Mouse (Mus musculus) lung, postnatal 0 days (tissue): ENCODE measurements around the gene Fstl1. TPM values are rescaled to one million over a fixed set of nuclear protein-coding genes. Genes with fewer than 3 reads are reported as not detected.

ENCODE experiments used
- ATAC-seq: fragments of 200-750 bp; cut with Nextera tagmentation; 2 replicates; pipeline ENCODE4 v1.8.0; 2017; ENCODE audit warnings: moderate library complexity
- DNase-seq: peaks from one replicate; pipeline ENCODE4 v3.0.0-alpha.2; 2016; ENCODE audit warnings: low spot score
- H3K27ac ChIP-seq: fragments of 300-500 bp; sonication (generic); 2 replicates; pipeline ENCODE4 v1.5.1; 2014; ENCODE audit warnings: antibody characterized with exemption, mild to moderate bottlenecking, low read length, mixed read lengths
- H3K27me3 ChIP-seq: fragments of 300-500 bp; sonication (generic); replicated peaks from 2 replicates; pipeline ENCODE4 v1.6.1; 2014; ENCODE audit warnings: low read length, mixed read lengths; ENCODE audit not compliant: insufficient read depth
- H3K36me3 ChIP-seq: fragments of 300-500 bp; sonication (generic); 2 replicates; pipeline ENCODE4 v1.6.1; 2014; ENCODE audit warnings: low read length, mixed read lengths; ENCODE audit not compliant: insufficient read depth
- H3K4me1 ChIP-seq: fragments of 300-500 bp; sonication (generic); 2 replicates; pipeline ENCODE4 v1.6.1; 2014; ENCODE audit warnings: antibody characterized with exemption, low read depth, low read length, mixed read lengths; ENCODE audit not compliant: insufficient read depth
- H3K4me2 ChIP-seq: fragments of 300-500 bp; sonication (generic); replicated peaks from 2 replicates; pipeline ENCODE4 v1.6.1; 2014; ENCODE audit warnings: low read depth, mild to moderate bottlenecking, low read length, moderate library complexity, mixed read lengths
- H3K4me3 ChIP-seq: fragments of 300-500 bp; sonication (generic); 2 replicates; pipeline ENCODE4 v1.5.1; 2014; ENCODE audit warnings: low read depth, low read length
- H3K9ac ChIP-seq: fragments of 300-500 bp; sonication (generic); replicated peaks from 2 replicates; pipeline ENCODE4 v1.6.1; 2014; ENCODE audit warnings: low read depth, mild to moderate bottlenecking
- H3K9me3 ChIP-seq: fragments of 300-500 bp; sonication (generic); 2 replicates; pipeline ENCODE4 v1.6.1; 2016; ENCODE audit warnings: low read length, mixed read lengths
- CTCF ChIP-seq: IDR thresholded peaks from 2 replicates; pipeline ENCODE4 v1.5.1; 2016; ENCODE audit warnings: antibody characterized with exemption, mild to moderate bottlenecking
- EP300 ChIP-seq: IDR thresholded peaks from 2 replicates; pipeline ENCODE4 v1.6.1; 2016; ENCODE audit warnings: antibody characterized with exemption, mild to moderate bottlenecking, control low read depth
- WGBS: fragments of 180-500 bp; shearing (Covaris S2); extraction: QIAGEN DNeasy Blood & Tissue Kit; methylation state at CpG from one replicate; pipeline ENCODE4 v1.1.7; 2014; 5-methylcytosine and 5-hydroxymethylcytosine counted together
- polyA plus RNA-seq: library from polyadenylated mRNA; unstranded; fragments of >200 nt; fragmentation: Nextera tagmentation; extraction: Ambion mirVana; gene quantifications from 2 replicates; pipeline ENCODE4 v1.2.1, GENCODE M21; 2015

The Fstl1 gene
- polyA plus RNA-seq, 1 experiment from 2014 or later, result 305 TPM

DNA sequence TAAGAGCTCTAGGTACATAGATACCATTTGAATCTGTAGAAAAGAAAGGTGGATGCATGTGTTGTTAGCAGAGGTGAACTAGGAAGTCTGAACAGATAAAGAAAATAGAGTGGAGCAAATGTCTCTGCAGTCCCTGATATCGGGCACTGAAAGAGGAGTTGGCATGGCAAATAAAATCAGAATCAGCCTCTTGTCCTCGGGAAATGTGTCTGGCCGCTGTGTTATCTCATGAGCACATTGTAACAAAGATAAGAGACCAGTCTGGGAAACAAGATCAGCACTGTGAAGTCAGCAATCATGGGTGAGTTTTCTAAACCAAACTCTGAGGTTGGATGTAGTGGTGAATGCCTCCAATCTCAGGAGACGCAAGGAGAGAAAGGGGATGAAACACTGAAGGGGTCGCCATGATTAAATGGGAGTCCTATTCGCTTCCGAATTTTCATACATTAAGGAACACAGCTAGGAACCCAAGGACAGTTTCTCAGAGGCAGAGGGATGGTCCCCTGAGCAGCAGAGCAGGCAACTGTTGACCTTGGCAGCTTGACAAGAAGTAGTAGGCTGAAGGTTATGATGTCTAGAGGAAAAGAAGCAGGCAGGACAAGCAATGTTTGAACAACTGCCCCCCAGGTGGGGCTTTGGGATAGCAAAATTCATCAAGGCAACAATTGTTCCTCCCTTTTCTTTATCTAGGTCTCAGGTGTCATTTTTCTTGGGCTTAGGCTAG is 68.7 kb downstream of the Fstl1 start:
- TF ChIP-seq CTCF (no peak), EP300 (no peak)
- Histone ChIP-seq H3K27me3 (no peaks in the 10 kb centered on the region), H3K4me1 (peaks cover 8% of the 10 kb centered on the region; the same call in 1 of the 2 replicates), H3K9ac (no peak overlapping the region), H3K4me2 (no peak overlapping the region), H3K4me3 (no peak overlapping the region), H3K27ac (no peak overlapping the region), H3K9me3 (no peaks in the 10 kb centered on the region), H3K36me3 (no peaks in the 10 kb centered on the region)
- WGBS, result 50% methylated on average over 7 of the region's 7 CpGs
- DNase-seq (no peak), ATAC-seq (no peak)

DNA sequence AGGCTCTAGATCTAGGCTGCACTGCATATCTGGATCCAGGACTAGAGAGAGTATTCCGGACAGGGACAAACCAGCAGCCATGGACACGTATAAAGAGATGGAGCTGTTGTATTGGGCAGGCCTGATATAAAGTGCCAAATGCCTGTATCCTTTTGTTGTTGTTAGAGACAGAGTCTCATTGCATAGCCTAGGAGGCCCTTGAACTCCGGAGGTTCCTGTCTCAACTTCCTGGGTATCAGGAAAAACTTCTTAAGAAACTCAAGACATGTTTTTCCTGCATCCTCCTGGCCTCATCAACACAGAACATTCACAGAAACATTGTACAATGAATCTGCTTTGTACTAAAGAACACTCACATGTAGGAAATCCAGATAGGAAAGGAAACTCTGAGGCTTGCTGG is 70.4 kb downstream of the Fstl1 start:
- TF ChIP-seq CTCF, result no peak
- peak; percentile 34; the same call in 1 of the 2 replicates for TF ChIP-seq EP300
- ATAC-seq (peak; percentile 25), DNase-seq (no peak)
- H3K27ac ChIP-seq, result no peak overlapping the region
- H3K36me3 ChIP-seq, result no peaks in the 10 kb centered on the region
- no peaks in the 10 kb centered on the region for H3K9me3 ChIP-seq
- H3K4me2 ChIP-seq, result no peak overlapping the region
- H3K4me3 ChIP-seq, result no peak overlapping the region
- no peak overlapping the region for H3K9ac ChIP-seq
- 58% methylated on average over 3 of the region's 3 CpGs for WGBS
- H3K4me1 ChIP-seq, result peaks cover 8% of the 10 kb centered on the region; the same call in 1 of the 2 replicates
- H3K27me3 ChIP-seq, result no peaks in the 10 kb centered on the region

DNA sequence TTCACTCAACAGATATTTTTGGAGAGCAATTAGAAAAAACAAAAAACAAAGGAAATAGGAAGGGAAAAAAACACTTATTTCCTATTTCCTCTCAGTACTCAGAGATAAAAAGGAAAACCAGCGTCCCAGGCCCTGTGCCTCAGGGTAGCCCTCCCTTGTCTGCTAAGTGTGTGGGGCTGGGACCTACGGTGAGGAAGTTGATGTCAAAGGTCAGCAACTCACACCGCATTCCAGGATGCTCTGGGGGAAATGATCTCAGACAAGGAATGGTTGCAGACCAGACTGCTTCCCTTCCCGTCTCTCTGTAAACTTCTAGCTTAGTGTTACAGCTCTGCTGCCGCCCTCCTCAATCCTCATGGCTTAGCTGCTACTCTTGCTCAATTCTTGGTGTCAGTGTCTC is 74.7 kb downstream of the Fstl1 start:
- WGBS, result 37% methylated on average over 5 of the region's 5 CpGs
- Histone ChIP-seq H3K9me3 (no peaks in the 10 kb centered on the region), H3K27ac (peak overlapping the region; percentile 16), H3K27me3 (no peaks in the 10 kb centered on the region), H3K36me3 (no peaks in the 10 kb centered on the region), H3K4me2 (no peak overlapping the region), H3K9ac (no peak overlapping the region), H3K4me3 (no peak overlapping the region), H3K4me1 (no peaks in the 10 kb centered on the region; the same call in 1 of the 2 replicates)
- ATAC-seq (peak; percentile 92), DNase-seq (peak; percentile 74)
- TF ChIP-seq EP300 (peak; percentile 69; the same call in 1 of the 2 replicates), CTCF (no peak)

DNA sequence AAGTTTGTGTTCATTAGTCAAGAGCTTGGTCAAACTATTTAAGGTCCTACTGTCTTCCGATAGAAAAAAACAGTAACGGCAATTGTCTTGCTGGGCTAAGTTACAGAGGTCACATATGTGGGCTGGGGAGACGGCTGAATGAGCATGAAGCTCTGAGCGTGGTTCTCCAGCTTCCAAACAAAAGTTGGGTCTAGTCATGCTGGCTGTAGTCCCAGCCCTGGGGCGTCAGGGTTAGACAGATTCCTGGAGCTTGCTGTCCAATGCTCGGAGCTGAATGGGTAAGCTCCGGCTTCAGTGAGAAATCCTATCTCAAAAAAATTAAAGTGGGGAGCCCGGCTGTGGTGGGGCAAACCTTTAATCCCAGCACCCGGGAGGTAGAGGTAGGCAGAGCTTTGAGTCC is 76.6 kb downstream of the Fstl1 start:
- ATAC-seq (no peak), DNase-seq (no peak)
- 58% methylated on average over 9 of the region's 9 CpGs for WGBS
- H3K4me3 ChIP-seq, result no peak overlapping the region
- no peak overlapping the region for H3K9ac ChIP-seq
- TF ChIP-seq CTCF (no peak), EP300 (no peak)
- H3K27me3 ChIP-seq, result no peaks in the 10 kb centered on the region
- no peaks in the 10 kb centered on the region; the same call in 1 of the 2 replicates for H3K4me1 ChIP-seq
- H3K4me2 ChIP-seq, result no peak overlapping the region
- H3K9me3 ChIP-seq, result no peaks in the 10 kb centered on the region
- H3K36me3 ChIP-seq, result no peaks in the 10 kb centered on the region
- no peak overlapping the region for H3K27ac ChIP-seq

DNA sequence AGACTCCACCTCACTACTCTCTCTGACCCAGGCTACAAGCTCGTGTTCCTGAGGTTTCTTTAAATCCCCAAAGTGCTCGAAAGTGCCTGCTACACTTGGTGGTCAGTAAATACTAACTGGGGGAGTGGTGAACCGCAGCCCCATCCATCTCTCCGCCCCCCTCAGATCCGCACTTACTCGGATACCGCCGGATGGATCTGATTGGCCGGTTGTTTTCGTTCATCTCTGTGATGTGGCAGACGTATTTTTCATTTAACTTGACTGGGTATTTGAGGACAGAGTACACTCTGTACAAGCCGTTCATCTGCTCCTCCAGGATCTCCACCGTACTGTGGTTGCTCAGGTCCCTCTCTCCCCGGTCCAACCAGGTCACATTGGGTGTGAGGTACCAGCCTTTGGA is 77.4 kb downstream of the Fstl1 start:
- Histone ChIP-seq H3K4me1 (no peaks in the 10 kb centered on the region; the same call in 1 of the 2 replicates), H3K27ac (no peak overlapping the region), H3K9me3 (no peaks in the 10 kb centered on the region), H3K9ac (no peak overlapping the region), H3K4me3 (no peak overlapping the region), H3K36me3 (no peaks in the 10 kb centered on the region), H3K27me3 (no peaks in the 10 kb centered on the region), H3K4me2 (no peak overlapping the region)
- 62% methylated on average over 14 of the region's 14 CpGs for WGBS
- ATAC-seq, result no peak
- no peak for DNase-seq
- TF ChIP-seq CTCF (no peak), EP300 (no peak)

DNA sequence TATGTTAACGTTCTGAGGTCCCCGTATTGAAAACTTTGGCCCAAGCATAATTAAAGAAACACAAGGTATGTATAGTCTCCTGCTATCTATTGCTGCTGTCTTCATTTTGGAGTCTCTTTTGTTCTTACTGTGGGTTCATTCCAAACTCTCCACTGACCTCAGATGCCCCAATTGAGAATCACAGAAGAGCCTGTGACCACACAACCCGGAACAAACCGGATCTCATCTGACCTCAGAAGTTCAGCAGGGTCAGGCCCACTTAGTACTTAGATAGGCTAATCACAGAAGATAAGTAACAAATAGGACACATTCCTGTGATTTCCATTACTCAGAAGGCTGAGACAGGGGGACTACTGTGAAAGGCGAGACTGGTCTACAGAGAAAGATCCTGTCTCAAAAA is 77.9 kb downstream of the Fstl1 start:
- H3K9me3 ChIP-seq, result no peaks in the 10 kb centered on the region
- ATAC-seq, result no peak
- no peaks in the 10 kb centered on the region for H3K27me3 ChIP-seq
- H3K4me3 ChIP-seq, result no peak overlapping the region
- WGBS, result 36% methylated on average over 5 of the region's 5 CpGs
- no peak overlapping the region for H3K9ac ChIP-seq
- TF ChIP-seq EP300 (no peak), CTCF (no peak)
- H3K4me2 ChIP-seq, result no peak overlapping the region
- no peak for DNase-seq
- H3K27ac ChIP-seq, result no peak overlapping the region
- H3K36me3 ChIP-seq, result no peaks in the 10 kb centered on the region
- no peaks in the 10 kb centered on the region; the same call in 1 of the 2 replicates for H3K4me1 ChIP-seq

DNA sequence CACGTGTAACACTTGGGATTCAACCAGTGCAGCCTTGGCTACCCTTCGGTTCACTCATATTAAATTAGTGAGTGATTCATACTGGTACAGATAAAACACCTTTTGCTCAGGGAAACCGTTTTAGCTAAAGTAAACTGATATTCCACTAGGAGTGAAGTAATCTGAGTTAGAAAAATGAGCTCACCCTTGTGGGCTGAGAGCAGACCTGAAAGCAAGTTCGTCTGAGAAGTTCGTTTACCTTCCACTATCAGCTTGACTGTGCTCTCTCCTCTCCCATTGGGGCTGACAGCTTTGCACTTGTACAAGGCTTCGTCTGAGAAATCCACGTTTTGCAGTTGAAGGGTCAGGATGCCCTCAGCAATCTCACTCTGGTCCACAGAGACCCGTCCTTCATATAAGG is 78.9 kb downstream of the Fstl1 start:
- Histone ChIP-seq H3K4me1 (no peaks in the 10 kb centered on the region; the same call in 1 of the 2 replicates), H3K36me3 (no peaks in the 10 kb centered on the region)

More for the DNA sequence above, 78.9 kb downstream of the Fstl1 start:
- no peaks in the 10 kb centered on the region for H3K9me3 ChIP-seq
- H3K4me2 ChIP-seq, result no peak overlapping the region
- ATAC-seq (no peak), DNase-seq (no peak)
- WGBS, result 47% methylated on average over 8 of the region's 8 CpGs
- H3K27me3 ChIP-seq, result no peaks in the 10 kb centered on the region
- H3K9ac ChIP-seq, result no peak overlapping the region
- no peak overlapping the region for H3K4me3 ChIP-seq
- H3K27ac ChIP-seq, result no peak overlapping the region
- TF ChIP-seq EP300 (no peak), CTCF (no peak)
